Mouse (Mus musculus) left cerebral cortex, postnatal 25 days (tissue): ENCODE measurements at regions not wholly inside any gene's neighbourhood (a gene's known extent, or its start where the extent isn't known, plus 50 kb on each side); places are given as distances from the start of the nearest gene placed in this dataset.

ENCODE experiments used
- DNase-seq, 2 experiments: peaks; one replicate each; pipeline ENCODE4 v3.0.0; 2022; ENCODE audit warnings: low spot score in 2 of 2, mixed read lengths in 1 of 2
- intact Hi-C: fragments of 180-260 bp; cut with DNase I; formaldehyde crosslinking; loops from one replicate; pipeline ENCODE4 v1.15.1; 2025

- intact Hi-C loops, result no loop called here
- DNase-seq, result peak in 1 of 2 experiments; percentile 0
Observed at GRCm38 (mm10) chrX:127871412-127871811, 135.1 kb upstream of the Cldn34c4 start.

GRCm38 (mm10) chrX:127844018-127844417 is 107.7 kb upstream of the Cldn34c4 start:
- DNase-seq, result no peak
- intact Hi-C loops, result no loop called here
